Mouse (Mus musculus) stomach, embryonic 16.5 days (tissue): ENCODE results near the gene Zfp940. TPM values are rescaled to one million over a fixed set of nuclear protein-coding genes. Genes with fewer than 3 reads are reported as not detected.
A peak's percentile ranks its signal among the peaks of the same experiment; 100 is the strongest.

Experiments used
- ATAC-seq: fragments of 200-750 bp; cut with Nextera tagmentation; 2 replicates; pipeline ENCODE4 v1.8.0; 2017; ENCODE audit warnings: moderate number of reproducible peaks, moderate TSS enrichment; ENCODE audit not compliant: insufficient read depth, low FRiP score
- H3K27ac ChIP-seq: fragments of 300-500 bp; sonication (generic); 2 replicates; pipeline ENCODE4 v1.5.1; 2014; ENCODE audit warnings: low read length
- H3K27me3 ChIP-seq: fragments of 300-500 bp; sonication (generic); 2 replicates; pipeline ENCODE4 v1.6.1; 2014; ENCODE audit warnings: low read length, control low read depth, mixed read lengths; ENCODE audit not compliant: control insufficient read depth, insufficient read depth
- H3K36me3 ChIP-seq: fragments of 300-500 bp; sonication (generic); 2 replicates; pipeline ENCODE4 v1.6.1; 2014; ENCODE audit warnings: low read length; ENCODE audit not compliant: control insufficient read depth, insufficient read depth
- H3K4me1 ChIP-seq: fragments of 300-500 bp; sonication (generic); 2 replicates; pipeline ENCODE4 v1.6.1; 2014; ENCODE audit warnings: low read length, control low read depth, mixed read lengths; ENCODE audit not compliant: control insufficient read depth, insufficient read depth
- H3K4me2 ChIP-seq: fragments of 300-500 bp; sonication (generic); 2 replicates; pipeline ENCODE4 v1.6.1; 2014; ENCODE audit warnings: low read depth, low read length, mixed read lengths
- H3K4me3 ChIP-seq: fragments of 300-500 bp; sonication (generic); replicated peaks from 2 replicates; pipeline ENCODE4 v1.5.1; 2014; ENCODE audit warnings: mild to moderate bottlenecking, low read length
- H3K9ac ChIP-seq: fragments of 300-500 bp; sonication (generic); 2 replicates; pipeline ENCODE4 v1.6.1; 2014; ENCODE audit warnings: low read length
- H3K9me3 ChIP-seq: fragments of 300-500 bp; sonication (generic); replicated peaks from 2 replicates; pipeline ENCODE4 v1.6.1; 2016; ENCODE audit warnings: low read length, control low read depth; ENCODE audit not compliant: control insufficient read depth
- WGBS: fragments of 180-500 bp; shearing (Covaris S2); extraction: QIAGEN DNeasy Blood & Tissue Kit; methylation state at CpG from one replicate; pipeline ENCODE4 v1.1.7; 2014; 5-methylcytosine and 5-hydroxymethylcytosine counted together
- polyA plus RNA-seq: library from polyadenylated mRNA; unstranded; fragments of >200 nt; fragmentation: Nextera tagmentation; extraction: Ambion mirVana; gene quantifications from 2 replicates; pipeline ENCODE4 v1.2.1, GENCODE M21; 2015

The Zfp940 gene
- polyA plus RNA-seq, 1 experiment from 2014 or later, result 4.9 TPM

GRCm38 (mm10) chr7:29783871-29784551 is 69.5 kb downstream of the Zfp940 start, which contains the start of gene Zfp30:
Gene Zfp30, plus strand, starts transcription at chr7:29783998.
- ATAC-seq, result peak; percentile 98
- Histone ChIP-seq H3K4me1 (0 out of 2 replicates have a peak, but pooled peaks cover 10% of the 10 kb centered on the region), H3K4me2 (peak within 1 kb of the TSS; percentile 72), H3K36me3 (0 out of 2 replicates have a peak, but pooled peaks cover 3% of the 10 kb centered on the region), H3K9me3 (no peaks in the 10 kb centered on the region; the same call in 1 of the 2 replicates), H3K9ac (peak within 1 kb of the TSS; percentile 74), H3K27me3 (no peaks in the 10 kb centered on the region), H3K27ac (peak within 1 kb of the TSS; percentile 77), H3K4me3 (peak within 1 kb of the TSS; percentile 59)
- WGBS, result under 1% methylated on average over 45 of the region's 45 CpGs

Other genes with a start within 250 kb of the Zfp940 start
- gene Catsperg2, start 126.6 kb downstream of the Zfp940 start, polyA plus RNA-seq, result 0.14 TPM in 1 of 2 replicates, not detected in the other
- gene Zfp84, start 85.1 kb downstream of the Zfp940 start, polyA plus RNA-seq, result 11.8 and 12.4 TPM in 2 replicates
- 5.1 and 5.4 TPM in 2 replicates for gene Zfp30, start 69.7 kb downstream of the Zfp940 start, polyA plus RNA-seq
- 13.0 and 13.4 TPM in 2 replicates for gene Zfp790, start 37.6 kb downstream of the Zfp940 start, polyA plus RNA-seq
- 6.1 and 7.1 TPM in 2 replicates for gene Zfp420, start 6.3 kb upstream of the Zfp940 start, polyA plus RNA-seq
- gene Zfp27, start 52.9 kb upstream of the Zfp940 start, polyA plus RNA-seq, result 8.4 and 10.2 TPM in 2 replicates
- 4.0 and 4.2 TPM in 2 replicates for gene Zfp383, start 54.6 kb upstream of the Zfp940 start, polyA plus RNA-seq
- gene Zfp74, start 100.4 kb upstream of the Zfp940 start, polyA plus RNA-seq, result 8.1 and 8.8 TPM in 2 replicates
- gene Zfp568, start 130.3 kb upstream of the Zfp940 start, polyA plus RNA-seq, result 14.0 and 14.9 TPM in 2 replicates
- 3.7 and 4.6 TPM in 2 replicates for gene Zfp14, start 197.7 kb upstream of the Zfp940 start, polyA plus RNA-seq
- gene Zfp82, start 219.2 kb upstream of the Zfp940 start, polyA plus RNA-seq, result 4.5 and 5.1 TPM in 2 replicates
- 0.70 and 0.87 TPM in 2 replicates for gene Gm26920, start 236.7 kb upstream of the Zfp940 start, polyA plus RNA-seq
- 6.8 and 8.6 TPM in 2 replicates for gene Zfp566, start 236.9 kb upstream of the Zfp940 start, polyA plus RNA-seq
- gene Zfp260, start 241.1 kb upstream of the Zfp940 start, polyA plus RNA-seq, result 96.5 and 108 TPM in 2 replicates